Mouse (Mus musculus) neural tube, embryonic 13.5 days (tissue): ENCODE results near the gene Nudt14. TPM values are rescaled to one million over a fixed set of nuclear protein-coding genes. Genes with fewer than 3 reads are reported as not detected.

Experiments
- ATAC-seq: fragments of 200-750 bp; cut with Nextera tagmentation; 2 replicates; pipeline ENCODE4 v1.8.0; 2017; ENCODE audit warnings: low read depth, mild to moderate bottlenecking, moderate TSS enrichment, moderate library complexity
- H3K27ac ChIP-seq: fragments of 300-500 bp; sonication (generic); replicated peaks from 2 replicates; pipeline ENCODE4 v1.5.1; 2015; ENCODE audit warnings: moderate library complexity, mild to moderate bottlenecking, inconsistent platforms
- H3K27me3 ChIP-seq: fragments of 300-500 bp; sonication (generic); 2 replicates; pipeline ENCODE4 v1.6.1; 2015; ENCODE audit warnings: mild to moderate bottlenecking, inconsistent platforms
- H3K36me3 ChIP-seq: fragments of 300-500 bp; sonication (generic); 2 replicates; pipeline ENCODE4 v1.6.1; 2015; ENCODE audit warnings: mild to moderate bottlenecking, inconsistent platforms
- H3K4me1 ChIP-seq: fragments of 300-500 bp; sonication (generic); replicated peaks from 2 replicates; pipeline ENCODE4 v1.6.1; 2015; ENCODE audit warnings: inconsistent platforms
- H3K4me2 ChIP-seq: fragments of 300-500 bp; sonication (generic); 2 replicates; pipeline ENCODE4 v1.6.1; 2015; ENCODE audit warnings: inconsistent platforms, mild to moderate bottlenecking, moderate library complexity
- H3K4me3 ChIP-seq: fragments of 300-500 bp; sonication (generic); 2 replicates; pipeline ENCODE4 v1.5.1; 2015; ENCODE audit warnings: mild to moderate bottlenecking, inconsistent platforms
- H3K9ac ChIP-seq: fragments of 300-500 bp; sonication (generic); 2 replicates; pipeline ENCODE4 v1.6.1; 2015; ENCODE audit warnings: moderate library complexity, mild to moderate bottlenecking, inconsistent platforms
- H3K9me3 ChIP-seq: fragments of 300-500 bp; sonication (generic); 2 replicates; pipeline ENCODE4 v1.6.1; 2016; ENCODE audit warnings: inconsistent platforms
- WGBS: fragments of 180-500 bp; shearing (Covaris S2); methylation state at CpG from one replicate; pipeline ENCODE4 v1.1.7; 2015; 5-methylcytosine and 5-hydroxymethylcytosine counted together
- polyA plus RNA-seq: library from polyadenylated mRNA; unstranded; fragments of >200 nt; fragmentation: Nextera tagmentation; extraction: Ambion mirVana; gene quantifications from 2 replicates; pipeline ENCODE4 v1.2.1, GENCODE M21; 2015

Nudt14 gene
- polyA plus RNA-seq, 1 experiment from 2014 or later, result 74.8 TPM

DNA sequence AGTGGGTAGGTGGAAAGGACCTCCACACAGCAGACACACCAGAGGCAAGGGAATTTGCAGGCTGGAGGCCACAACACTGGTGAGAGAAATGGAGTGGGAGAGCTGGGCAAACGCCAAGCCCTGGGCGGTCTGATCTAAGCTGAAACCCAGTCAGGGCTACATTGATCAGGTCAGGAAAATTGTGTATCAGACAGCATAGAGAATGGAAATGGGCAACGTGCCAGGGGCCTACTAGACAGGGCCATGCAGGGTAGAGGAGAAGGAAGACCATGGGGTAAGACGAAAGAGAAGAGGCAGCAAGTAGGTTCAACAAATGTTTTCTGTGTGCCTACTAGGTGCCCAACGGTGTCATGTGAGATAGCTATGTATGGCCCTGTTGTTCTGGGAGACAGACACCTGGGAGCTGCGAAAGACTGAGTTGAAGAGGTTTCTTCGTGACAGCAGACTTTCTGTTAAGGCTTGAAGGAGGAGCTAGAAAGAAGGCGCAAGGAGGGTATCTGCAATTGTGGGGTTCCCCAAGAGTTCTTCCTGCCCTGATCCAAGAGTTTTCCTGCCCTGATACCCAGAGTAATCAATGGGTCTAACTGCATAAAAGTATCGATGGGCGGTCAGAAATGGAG is 658 bp downstream of the Nudt14 start:
- Histone ChIP-seq H3K4me1 (peaks cover 45% of the 10 kb centered on the region), H3K9me3 (no peaks in the 10 kb centered on the region), H3K9ac (peak overlapping the region; percentile 84), H3K4me3 (peak overlapping the region; percentile 70), H3K27me3 (no peaks in the 10 kb centered on the region), H3K27ac (0 out of 2 replicates have a peak overlapping the region, but pooled peaks have one; percentile 18), H3K4me2 (peak overlapping the region; percentile 68), H3K36me3 (no peaks in the 10 kb centered on the region)
- ATAC-seq, result 0 out of 2 replicates have a peak, but pooled peaks have one; percentile 2
- 45% methylated on average over 10 of the region's 10 CpGs for WGBS

DNA sequence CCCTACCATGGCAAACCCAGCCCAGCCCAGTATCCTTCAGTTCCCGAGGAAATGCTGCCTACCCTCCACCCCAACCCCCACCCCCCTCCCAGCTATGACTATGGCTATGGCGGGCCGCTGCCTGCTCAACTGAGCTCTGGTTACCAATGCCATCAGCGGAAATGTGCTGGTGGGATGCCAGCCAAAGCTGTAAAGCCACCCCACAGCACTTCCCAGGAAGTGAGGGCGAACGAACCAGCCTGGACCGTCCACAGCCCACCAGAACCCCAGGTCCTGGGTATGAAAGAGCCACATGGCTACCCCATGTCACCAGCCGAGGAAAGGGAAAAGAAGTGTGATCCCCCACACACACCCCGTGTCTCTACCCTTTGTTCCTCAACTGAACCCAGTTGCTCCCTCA is 1.2 kb downstream of the Nudt14 start:
- Histone ChIP-seq H3K4me3 (no peak overlapping the region), H3K9ac (0 out of 2 replicates have a peak overlapping the region, but pooled peaks have one; percentile 84), H3K27ac (no peak overlapping the region), H3K9me3 (no peaks in the 10 kb centered on the region), H3K36me3 (no peaks in the 10 kb centered on the region), H3K27me3 (no peaks in the 10 kb centered on the region), H3K4me1 (peaks cover 45% of the 10 kb centered on the region), H3K4me2 (no peak overlapping the region; the same call in 1 of the 2 replicates)
- no peak for ATAC-seq
- 71% methylated on average over 9 of the region's 9 CpGs for whole genome bisulfite sequencing

GRCm38 (mm10) chr12:112940238-112940637 is 1.7 kb downstream of the Nudt14 start:
- no peak for ATAC-seq
- Histone ChIP-seq H3K36me3 (no peaks in the 10 kb centered on the region), H3K9me3 (no peaks in the 10 kb centered on the region), H3K27me3 (no peaks in the 10 kb centered on the region), H3K4me3 (no peak overlapping the region), H3K27ac (no peak overlapping the region), H3K4me1 (peaks cover 45% of the 10 kb centered on the region), H3K4me2 (no peak overlapping the region), H3K9ac (peak overlapping the region; percentile 41; the same call in 1 of the 2 replicates)
- WGBS, result 86% methylated on average over 4 of the region's 4 CpGs

DNA sequence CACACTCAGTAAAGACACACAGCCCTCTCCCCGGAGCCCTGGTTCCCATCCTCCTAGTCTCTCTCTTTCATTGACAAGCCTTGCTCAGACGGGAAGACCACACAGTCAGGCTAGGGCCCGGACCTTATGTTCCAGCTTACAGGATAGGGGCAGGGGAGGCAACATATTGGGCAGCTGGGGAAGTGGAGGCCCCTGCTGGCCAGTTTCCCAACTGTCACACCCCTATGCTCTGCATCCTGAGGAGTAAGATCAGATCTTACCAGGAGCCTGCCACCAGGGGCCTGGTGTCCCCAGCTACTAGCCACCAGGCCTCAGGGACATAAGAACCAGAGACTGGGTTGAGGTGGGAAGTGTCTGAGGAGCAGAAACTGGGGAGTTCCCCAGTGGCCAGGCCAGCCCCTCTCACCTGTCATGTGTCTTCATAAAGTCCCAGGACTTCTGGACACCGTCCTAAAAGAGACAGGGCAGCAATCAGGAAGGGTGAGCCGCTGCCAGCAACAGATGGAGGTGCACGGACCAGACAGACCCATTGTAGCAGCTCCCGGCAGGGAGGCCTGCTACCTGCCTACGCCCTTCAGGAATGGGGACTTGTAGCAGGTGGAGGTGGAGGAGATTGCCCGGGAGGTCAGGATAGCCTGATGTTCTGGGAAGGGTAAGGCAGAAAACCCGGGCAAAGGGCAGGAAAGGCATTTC is 2.9 kb downstream of the Nudt14 start:
- no peak for ATAC-seq
- no peak overlapping the region for H3K27ac ChIP-seq

DNA sequence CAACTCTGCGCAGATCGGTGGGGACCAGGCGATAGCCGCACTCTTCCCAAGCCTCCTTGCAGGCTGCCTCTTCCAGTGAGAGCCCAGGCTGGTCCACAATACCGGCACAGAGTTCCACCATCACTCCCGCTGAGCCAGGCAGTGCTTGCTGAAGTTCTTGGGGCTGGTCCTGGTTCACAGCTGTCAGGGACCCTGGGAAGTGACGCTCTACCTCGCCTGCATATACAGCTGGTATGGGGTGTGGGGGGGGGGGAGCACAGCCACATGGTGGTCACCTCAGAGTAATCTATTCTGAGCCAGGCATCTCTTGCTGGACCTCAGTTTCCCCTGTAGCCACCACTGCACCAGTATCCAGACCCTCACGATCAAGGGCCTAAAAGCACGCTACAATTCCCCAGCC is 3.6 kb downstream of the Nudt14 start:
- H3K36me3 ChIP-seq, result no peaks in the 10 kb centered on the region
- WGBS, result 85% methylated on average over 10 of the region's 10 CpGs
- no peaks in the 10 kb centered on the region for H3K9me3 ChIP-seq
- ATAC-seq, result no peak
- no peak overlapping the region for H3K27ac ChIP-seq
- H3K9ac ChIP-seq, result 0 out of 2 replicates have a peak overlapping the region, but pooled peaks have one; percentile 34
- H3K27me3 ChIP-seq, result no peaks in the 10 kb centered on the region
- peaks cover 45% of the 10 kb centered on the region for H3K4me1 ChIP-seq
- no peak overlapping the region for H3K4me3 ChIP-seq
- H3K4me2 ChIP-seq, result no peak overlapping the region

More for the DNA sequence above, 2.9 kb downstream of the Nudt14 start:
- no peak overlapping the region for H3K4me2 ChIP-seq
- no peaks in the 10 kb centered on the region for H3K9me3 ChIP-seq
- H3K36me3 ChIP-seq, result no peaks in the 10 kb centered on the region
- WGBS, result 65% methylated on average over 10 of the region's 10 CpGs
- H3K4me3 ChIP-seq, result no peak overlapping the region
- H3K4me1 ChIP-seq, result peaks cover 45% of the 10 kb centered on the region
- H3K27me3 ChIP-seq, result no peaks in the 10 kb centered on the region
- peak overlapping the region; percentile 41; the same call in 1 of the 2 replicates for H3K9ac ChIP-seq

DNA sequence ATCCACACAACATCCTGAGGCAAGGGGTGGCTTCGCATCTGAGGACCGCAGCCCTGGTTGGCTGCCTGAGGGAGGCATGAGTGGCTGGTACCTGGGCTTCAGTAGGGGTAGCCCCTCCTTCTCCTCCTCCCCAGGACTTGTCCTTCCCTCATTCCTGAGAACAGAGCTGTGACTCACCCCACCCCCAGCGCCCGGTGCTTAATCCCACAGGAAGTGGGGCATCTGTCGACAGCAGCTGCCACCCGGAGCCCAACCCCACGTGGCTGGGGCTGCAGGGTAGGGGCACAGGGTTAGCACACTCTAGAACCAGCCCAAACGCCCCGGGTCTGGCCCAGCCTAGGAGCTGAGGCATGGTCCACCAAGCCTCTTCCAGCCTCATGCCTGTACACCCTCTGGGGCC is 4.0 kb downstream of the Nudt14 start:
- no peak overlapping the region for H3K27ac ChIP-seq
- H3K9ac ChIP-seq, result 0 out of 2 replicates have a peak overlapping the region, but pooled peaks have one; percentile 34
- H3K4me3 ChIP-seq, result no peak overlapping the region
- no peak overlapping the region for H3K4me2 ChIP-seq
- no peaks in the 10 kb centered on the region for H3K9me3 ChIP-seq
- ATAC-seq, result no peak
- H3K4me1 ChIP-seq, result peaks cover 45% of the 10 kb centered on the region
- WGBS, result 49% methylated on average over 9 of the region's 9 CpGs
- no peaks in the 10 kb centered on the region for H3K36me3 ChIP-seq
- H3K27me3 ChIP-seq, result no peaks in the 10 kb centered on the region

- Histone ChIP-seq H3K4me3 (no peak overlapping the region), H3K9me3 (no peaks in the 10 kb centered on the region), H3K27me3 (peaks cover 43% of the 10 kb centered on the region), H3K4me1 (peaks cover 27% of the 10 kb centered on the region), H3K27ac (no peak overlapping the region), H3K9ac (no peak overlapping the region), H3K36me3 (no peaks in the 10 kb centered on the region), H3K4me2 (no peak overlapping the region)
- ATAC-seq, result no peak
- WGBS, result 72% methylated on average over 7 of the region's 7 CpGs
Observed at GRCm38 (mm10) chr12:112932647-112933046, 9.3 kb downstream of the Nudt14 start.

- Histone ChIP-seq H3K36me3 (no peaks in the 10 kb centered on the region), H3K9ac (peak within 1 kb of the TSS; percentile 83), H3K4me3 (peak within 1 kb of the TSS; percentile 68), H3K9me3 (no peaks in the 10 kb centered on the region), H3K4me1 (peaks cover 43% of the 10 kb centered on the region), H3K27me3 (peaks cover 51% of the 10 kb centered on the region), H3K27ac (peak within 1 kb of the TSS; percentile 91), H3K4me2 (peak within 1 kb of the TSS; percentile 81)
- WGBS, result under 1% methylated on average over 76 of the region's 85 CpGs
- peak; percentile 38 for ATAC-seq
Observed at GRCm38 (mm10) chr12:112929562-112930352, 12.2 kb downstream of the Nudt14 start, which contains the start of gene Jag2. Jag2 (minus strand) TSS chr12:112929776.

GRCm38 (mm10) chr12:112928401-112929241 is 13.3 kb downstream of the Nudt14 start:
- peak; percentile 67 for ATAC-seq
- H3K4me1 ChIP-seq, result peaks cover 50% of the 10 kb centered on the region
- H3K4me3 ChIP-seq, result peak overlapping the region; percentile 68
- H3K4me2 ChIP-seq, result peak overlapping the region; percentile 81
- H3K9ac ChIP-seq, result peak overlapping the region; percentile 83
- peaks cover 51% of the 10 kb centered on the region for H3K27me3 ChIP-seq
- peak overlapping the region; percentile 91 for H3K27ac ChIP-seq
- no peaks in the 10 kb centered on the region for H3K9me3 ChIP-seq
- no peaks in the 10 kb centered on the region for H3K36me3 ChIP-seq
- under 1% methylated on average over 113 of the region's 124 CpGs for whole genome bisulfite sequencing

GRCm38 (mm10) chr12:112927265-112927664 is 14.7 kb downstream of the Nudt14 start:
- Histone ChIP-seq H3K4me1 (peaks cover 64% of the 10 kb centered on the region), H3K36me3 (no peaks in the 10 kb centered on the region), H3K9me3 (no peaks in the 10 kb centered on the region), H3K27me3 (peaks cover 51% of the 10 kb centered on the region), H3K9ac (peak overlapping the region; percentile 83), H3K4me3 (peak overlapping the region; percentile 68; the same call in 1 of the 2 replicates), H3K4me2 (peak overlapping the region; percentile 81), H3K27ac (no peak overlapping the region)
- ATAC-seq, result no peak
- WGBS, result 73% methylated on average over 14 of the region's 14 CpGs

- H3K27ac ChIP-seq, result no peak overlapping the region
- peaks cover 41% of the 10 kb centered on the region for H3K27me3 ChIP-seq
- peak overlapping the region; percentile 52; the same call in 1 of the 2 replicates for H3K9ac ChIP-seq
- H3K4me3 ChIP-seq, result no peak overlapping the region
- no peaks in the 10 kb centered on the region for H3K9me3 ChIP-seq
- ATAC-seq, result no peak
- H3K4me1 ChIP-seq, result peaks cover 75% of the 10 kb centered on the region
- WGBS, result 81% methylated on average over 6 of the region's 6 CpGs
- H3K36me3 ChIP-seq, result no peaks in the 10 kb centered on the region
- H3K4me2 ChIP-seq, result no peak overlapping the region
Observed at GRCm38 (mm10) chr12:112925950-112926349, 16.0 kb downstream of the Nudt14 start.
